Mouse (Mus musculus) forebrain, embryonic 16.5 days (tissue): ENCODE data around the gene Hprt. TPM values are rescaled to one million over a fixed set of nuclear protein-coding genes. Genes with fewer than 3 reads are reported as not detected.
A peak's percentile ranks its signal among the peaks of the same experiment; 100 is the strongest.
"Not testable (repeated sequence)": the region's sequence is repeated elsewhere in the genome, so short reads cannot be mapped to it uniquely, and the experiment has no call there.

Source experiments
- ATAC-seq: fragments of 200-750 bp; cut with Nextera tagmentation; 2 replicates; pipeline ENCODE4 v1.8.0; 2017; ENCODE audit warnings: mild to moderate bottlenecking, moderate library complexity
- H3K27ac ChIP-seq: fragments of 300-500 bp; sonication (generic); 2 replicates; pipeline ENCODE4 v1.5.1; 2014; ENCODE audit warnings: low read length, control low read depth
- H3K27me3 ChIP-seq: fragments of 300-500 bp; sonication (generic); replicated peaks from 2 replicates; pipeline ENCODE4 v1.6.1; 2014; ENCODE audit warnings: low read length; ENCODE audit not compliant: control insufficient read depth, insufficient read depth
- H3K36me3 ChIP-seq: fragments of 300-500 bp; sonication (generic); 2 replicates; pipeline ENCODE4 v1.6.1; 2014; ENCODE audit not compliant: control insufficient read depth, insufficient read depth
- H3K4me1 ChIP-seq: fragments of 300-500 bp; sonication (generic); replicated peaks from 2 replicates; pipeline ENCODE4 v1.6.1; 2014; ENCODE audit warnings: low read length; ENCODE audit not compliant: control insufficient read depth, insufficient read depth
- H3K4me2 ChIP-seq: fragments of 300-500 bp; sonication (generic); 2 replicates; pipeline ENCODE4 v1.6.1; 2014; ENCODE audit warnings: mild to moderate bottlenecking, low read length, control low read depth
- H3K4me3 ChIP-seq: fragments of 300-500 bp; sonication (generic); replicated peaks from 2 replicates; pipeline ENCODE4 v1.5.1; 2014; ENCODE audit warnings: mild to moderate bottlenecking, low read length, control low read depth
- H3K9ac ChIP-seq: fragments of 300-500 bp; sonication (generic); replicated peaks from 2 replicates; pipeline ENCODE4 v1.6.1; 2014; ENCODE audit warnings: low read depth, low read length, control low read depth
- H3K9me3 ChIP-seq: fragments of 300-500 bp; sonication (generic); 2 replicates; pipeline ENCODE4 v1.6.1; 2016; ENCODE audit warnings: low read length; ENCODE audit not compliant: control insufficient read depth
- WGBS: fragments of 180-500 bp; shearing (Covaris S2); extraction: QIAGEN DNeasy Blood & Tissue Kit; methylation state at CpG from one replicate; pipeline ENCODE4 v1.1.7; 2014; 5-methylcytosine and 5-hydroxymethylcytosine counted together
- polyA plus RNA-seq: library from polyadenylated mRNA; unstranded; fragments of >200 nt; fragmentation: Nextera tagmentation; extraction: Ambion mirVana; gene quantifications from 2 replicates; pipeline ENCODE4 v1.2.1, GENCODE M21; 2015

The Hprt gene
- polyA plus RNA-seq, 1 experiment from 2014 or later = 88.1 TPM

GRCm38 (mm10) chrX:52978576-52978975, 9.4 kb upstream of the Hprt start:
- WGBS = 55% methylated on average over 1 of the region's 1 CpGs
- H3K4me3 ChIP-seq = no peak overlapping the region
- H3K27me3 ChIP-seq = no peaks in the 10 kb centered on the region
- H3K36me3 ChIP-seq = no peaks in the 10 kb centered on the region
- H3K4me2 ChIP-seq = no peak overlapping the region
- no peak overlapping the region for H3K27ac ChIP-seq
- H3K9me3 ChIP-seq = no peaks in the 10 kb centered on the region
- no peaks in the 10 kb centered on the region for H3K4me1 ChIP-seq
- no peak overlapping the region for H3K9ac ChIP-seq
- ATAC-seq = no peak

GRCm38 (mm10) chrX:52981378-52981777, 6.6 kb upstream of the Hprt start:
- ATAC-seq = no peak

GRCm38 (mm10) chrX:52994726-52995125, 6.8 kb downstream of the Hprt start:
- ATAC-seq = not testable (repeated sequence)

More at GRCm38 (mm10) chrX:52981378-52981777, 6.6 kb upstream of the Hprt start:
- H3K36me3 ChIP-seq = no peaks in the 10 kb centered on the region
- no peaks in the 10 kb centered on the region for H3K27me3 ChIP-seq
- no peak overlapping the region for H3K9ac ChIP-seq
- no peak overlapping the region for H3K4me2 ChIP-seq
- no peaks in the 10 kb centered on the region for H3K9me3 ChIP-seq
- WGBS = 72% methylated on average over 3 of the region's 3 CpGs
- no peak overlapping the region for H3K4me3 ChIP-seq
- H3K27ac ChIP-seq = no peak overlapping the region
- no peaks in the 10 kb centered on the region for H3K4me1 ChIP-seq

GRCm38 (mm10) chrX:53004887-53005286, 16.9 kb downstream of the Hprt start:
- H3K4me2 ChIP-seq, H3K36me3 ChIP-seq, H3K4me1 ChIP-seq, H3K27me3 ChIP-seq, H3K9me3 ChIP-seq, H3K4me3 ChIP-seq, ATAC-seq, H3K27ac ChIP-seq, H3K9ac ChIP-seq: not testable (repeated sequence)
- 64% methylated on average over 4 of the region's 4 CpGs for WGBS

More at GRCm38 (mm10) chrX:52994726-52995125, 6.8 kb downstream of the Hprt start:
- H3K9ac ChIP-seq, H3K9me3 ChIP-seq, H3K27me3 ChIP-seq, H3K36me3 ChIP-seq, H3K27ac ChIP-seq, H3K4me1 ChIP-seq, H3K4me3 ChIP-seq, H3K4me2 ChIP-seq: not testable (repeated sequence)
- 91% methylated on average over 5 of the region's 5 CpGs for WGBS

- Histone ChIP-seq H3K4me2 (no peak overlapping the region), H3K9me3 (no peaks in the 10 kb centered on the region), H3K4me1 (no peaks in the 10 kb centered on the region), H3K9ac (no peak overlapping the region), H3K4me3 (no peak overlapping the region), H3K27me3 (no peaks in the 10 kb centered on the region), H3K27ac (no peak overlapping the region), H3K36me3 (no peaks in the 10 kb centered on the region)
- peak; percentile 62 for ATAC-seq
- WGBS = 52% methylated on average over 3 of the region's 3 CpGs
Measured at GRCm38 (mm10) chrX:53006062-53006461, 18.1 kb downstream of the Hprt start.

- H3K9ac ChIP-seq = no peak overlapping the region
- H3K4me2 ChIP-seq = no peak overlapping the region
- H3K4me3 ChIP-seq = no peak overlapping the region
- no peak for ATAC-seq
- H3K4me1 ChIP-seq = no peaks in the 10 kb centered on the region
- no peaks in the 10 kb centered on the region for H3K9me3 ChIP-seq
- no peaks in the 10 kb centered on the region; the same call in 1 of the 2 replicates for H3K36me3 ChIP-seq
- H3K27me3 ChIP-seq = no peaks in the 10 kb centered on the region
- H3K27ac ChIP-seq = no peak overlapping the region
Measured at GRCm38 (mm10) chrX:53015549-53015948, 27.6 kb downstream of the Hprt start.

- no peaks in the 10 kb centered on the region for H3K36me3 ChIP-seq
- 75% methylated on average over 2 of the region's 2 CpGs for WGBS
- ATAC-seq = no peak
- no peak overlapping the region for H3K4me3 ChIP-seq
- H3K9me3 ChIP-seq = no peaks in the 10 kb centered on the region
- H3K9ac ChIP-seq = no peak overlapping the region
- no peak overlapping the region for H3K27ac ChIP-seq
- H3K4me1 ChIP-seq = no peaks in the 10 kb centered on the region
- no peak overlapping the region for H3K4me2 ChIP-seq
- H3K27me3 ChIP-seq = no peaks in the 10 kb centered on the region
Measured at GRCm38 (mm10) chrX:53023021-53023420, 35.1 kb downstream of the Hprt start.

- H3K9ac ChIP-seq, H3K27me3 ChIP-seq, H3K9me3 ChIP-seq, H3K4me3 ChIP-seq, H3K4me2 ChIP-seq, H3K27ac ChIP-seq, ATAC-seq, H3K4me1 ChIP-seq, H3K36me3 ChIP-seq: not testable (repeated sequence)
- 21% methylated on average over 3 of the region's 3 CpGs for WGBS
Measured at GRCm38 (mm10) chrX:53024268-53024667, 36.3 kb downstream of the Hprt start.

GRCm38 (mm10) chrX:53025471-53026223, 37.7 kb downstream of the Hprt start:
- Histone ChIP-seq H3K9me3 (no peaks in the 10 kb centered on the region), H3K27me3 (no peaks in the 10 kb centered on the region), H3K36me3 (no peaks in the 10 kb centered on the region), H3K4me2 (no peak overlapping the region), H3K4me1 (no peaks in the 10 kb centered on the region), H3K4me3 (no peak overlapping the region), H3K9ac (no peak overlapping the region), H3K27ac (no peak overlapping the region)
- WGBS = 78% methylated on average over 11 of the region's 11 CpGs
- no peak for ATAC-seq

- 71% methylated on average over 5 of the region's 5 CpGs for WGBS
- no peaks in the 10 kb centered on the region for H3K27me3 ChIP-seq
Measured at GRCm38 (mm10) chrX:53029559-53029958, 41.6 kb downstream of the Hprt start.

More at GRCm38 (mm10) chrX:53029559-53029958, 41.6 kb downstream of the Hprt start:
- Histone ChIP-seq H3K9ac (no peak overlapping the region), H3K27ac (no peak overlapping the region), H3K4me2 (no peak overlapping the region), H3K9me3 (no peaks in the 10 kb centered on the region), H3K36me3 (no peaks in the 10 kb centered on the region), H3K4me1 (no peaks in the 10 kb centered on the region), H3K4me3 (no peak overlapping the region)
- no peak for ATAC-seq
